Mouse (Mus musculus): ENCODE data around the gene H2-Ke6.

GRCm38 (mm10) chr17:34024861-34025755 is 2.8 kb downstream of the H2-Ke6 start:
- TF ChIP-seq CTCF (IDR thresholded peaks at IDR 0.05; ENCODE audit: control insufficient read depth, insufficient read depth, insufficient replicate concordance, low read depth, low read length) = no peak
- no peak for TF ChIP-seq POLR2A (IDR thresholded peaks at IDR 0.05; ENCODE audit: control insufficient read depth, low read depth, low read length)

Measured in testis, adult 2 months (tissue).